In genomic region chr8:13159377-13159881, GRCm38 (mm10) we compare ENCODE assay signal across 8 mouse cellular contexts. TPM values are rescaled to one million over a fixed set of nuclear protein-coding genes. Genes with fewer than 3 reads are reported as not detected.
DNase-seq lines count a peak whose midpoint lies in the region; ATAC-seq and TF ChIP-seq lines count a peak whose summit lies in the region.

No protein-coding gene starts in this region.

- H3K4me3 ChIP-seq in testis, adult 2 months (ENCODE audit: control insufficient read depth, low read depth, low read length), result peak overlapping the region; percentile 99
- peak overlapping the region; percentile 98 for H3K4me3 ChIP-seq in hindbrain, embryonic 14.5 days (replicated peaks; ENCODE audit: low read length)
- H3K4me3 ChIP-seq in macrophage (ENCODE audit: inconsistent target), result peak overlapping the region; percentile 90

- DNase-seq in adrenal gland, adult 8-10 months, result peak; percentile 32
- DNase-seq in adrenal gland, adult (ENCODE audit: inconsistent age in 2 of 2, low spot score in 1 of 2), result no peak
- DNase-seq in testis, postnatal 10 days (ENCODE audit: low spot score), result no peak
- DNase-seq in hindbrain, embryonic 14.5 days (ENCODE audit: low spot score), result no peak
- no peak for DNase-seq in layer of hippocampus, postnatal 10 days (ENCODE audit: low spot score in 2 of 2)
- DNase-seq in spleen, postnatal 10 days (ENCODE audit: low spot score in 2 of 2), result no peak

- no peak for TF ChIP-seq CTCF in testis, adult 2 months (IDR thresholded peaks at IDR 0.05; ENCODE audit: control insufficient read depth, insufficient read depth, insufficient replicate concordance, low read depth, low read length)

- no peak for TF ChIP-seq POLR2A in testis, adult 2 months (IDR thresholded peaks at IDR 0.05; ENCODE audit: control insufficient read depth, low read depth, low read length)

- WGBS in hindbrain, embryonic 14.5 days, result under 1% methylated on average over 46 of the region's 49 CpGs
- 2% methylated on average over 18 of the region's 49 CpGs for WGBS in macrophage (ENCODE audit: missing documents)

- H3K27ac ChIP-seq in testis, adult 2 months (ENCODE audit: control insufficient read depth, insufficient read depth, low read depth, low read length), result peak overlapping the region; percentile 93
- H3K27ac ChIP-seq in hindbrain, embryonic 14.5 days, result peak overlapping the region; percentile 27; the same call in 1 of the 2 replicates
- H3K27ac ChIP-seq in macrophage, result peak overlapping the region; percentile 92

- peaks cover 13% of the 10 kb centered on the region for H3K4me1 ChIP-seq in testis, adult 2 months (ENCODE audit: control insufficient read depth, insufficient read depth, low read length)
- H3K4me1 ChIP-seq in hindbrain, embryonic 14.5 days (replicated peaks; ENCODE audit: control insufficient read depth, insufficient read depth, low read length), result peaks cover 18% of the 10 kb centered on the region

- peaks cover 51% of the 10 kb centered on the region for H3K79me2 ChIP-seq in macrophage (ENCODE audit: inconsistent target)

- peak; percentile 70 for ATAC-seq in hindbrain, embryonic 14.5 days (ENCODE audit: low FRiP score)

- no peaks in the 10 kb centered on the region for H3K9me3 ChIP-seq in hindbrain, embryonic 14.5 days (ENCODE audit: control insufficient read depth, low read length)

- H3K27me3 ChIP-seq in testis, adult 2 months (ENCODE audit: control insufficient read depth, insufficient read depth, low read length), result no peaks in the 10 kb centered on the region
- no peaks in the 10 kb centered on the region for H3K27me3 ChIP-seq in hindbrain, embryonic 14.5 days (ENCODE audit: control insufficient read depth, insufficient read depth, low read length)

- peak overlapping the region; percentile 99 for H3K9ac ChIP-seq in hindbrain, embryonic 14.5 days

- no peaks in the 10 kb centered on the region for H3K36me3 ChIP-seq in testis, adult 2 months (ENCODE audit: control insufficient read depth, insufficient read depth, low read length)
- H3K36me3 ChIP-seq in hindbrain, embryonic 14.5 days (replicated peaks; ENCODE audit: control insufficient read depth, insufficient read depth), result no peaks in the 10 kb centered on the region
- no peaks in the 10 kb centered on the region for H3K36me3 ChIP-seq in macrophage (ENCODE audit: inconsistent target)

- peak overlapping the region; percentile 97 for H3K4me2 ChIP-seq in hindbrain, embryonic 14.5 days (replicated peaks)

RNA-seq across cellular contexts. Expression of gene Lamp1, which starts 0.5 kb away (rescaled TPM):
- total RNA-seq in adrenal gland, adult 8-10 months (2022), result 100 to 1,000 TPM; 434 to 557 (median 482) TPM
- 583 and 634 TPM in 2 replicates for polyA plus RNA-seq in testis, adult 2 months (2012; rRNA removed)
- polyA plus RNA-seq in hindbrain, embryonic 14.5 days (2014; fragmentation: Nextera tagmentation; extraction: Ambion mirVana), result 331 and 347 TPM in 2 replicates
- total RNA-seq in macrophage (2018; cell fraction: chromatin; rRNA removed), result 100 to 1,000 TPM; 161 to 346 (median 228) TPM
- total RNA-seq in macrophage (2018; cell fraction: cytosol; rRNA removed), result 1,000 to 10,000 TPM; 1,755 to 3,109 (median 2,314) TPM
- 1,000 to 10,000 TPM in 24 of 26 experiments, 100 to 1,000 TPM in 2; 387 to 1,951 (median 1,468) TPM for total RNA-seq in macrophage (2018; cell fraction: nucleus; rRNA removed)
- 2,068 to 3,979 TPM (median 3,748 TPM) in 3 replicates for polyA plus RNA-seq in macrophage (2018)
- total RNA-seq in layer of hippocampus, postnatal 10 days (2021), result 100 to 1,000 TPM; 283 to 309 TPM

RNA-seq across cellular contexts. Expression of gene Grtp1, which starts 41.0 kb away (rescaled TPM):
- total RNA-seq in adrenal gland, adult 8-10 months (2022), result 10 to 100 TPM; 15.0 to 30.3 (median 18.9) TPM
- polyA plus RNA-seq in testis, adult 2 months (2012; rRNA removed), result 1.6 and 97.7 TPM in 2 replicates
- 11.7 and 12.6 TPM in 2 replicates for polyA plus RNA-seq in hindbrain, embryonic 14.5 days (2014; fragmentation: Nextera tagmentation; extraction: Ambion mirVana)
- 1 to 10 TPM in 14 of 26 experiments, under 1 TPM in 9, not detected in 3; 0.43 to 3.1 (median 1.1) TPM for total RNA-seq in macrophage (2018; cell fraction: chromatin; rRNA removed)
- 1 to 10 TPM in 3 of 26 experiments, under 1 TPM in 23; 0.17 to 1.8 (median 0.58) TPM for total RNA-seq in macrophage (2018; cell fraction: cytosol; rRNA removed)
- total RNA-seq in macrophage (2018; cell fraction: nucleus; rRNA removed), result 1 to 10 TPM in 12 of 26 experiments, under 1 TPM in 12, not detected in 2; 0.17 to 4.2 (median 0.96) TPM
- polyA plus RNA-seq in macrophage (2018), result 0.34 to 2.2 TPM in 2 of 3 replicates, not detected in the other
- total RNA-seq in layer of hippocampus, postnatal 10 days (2021), result 10 to 100 TPM; 10.3 to 10.8 TPM

RNA-seq across cellular contexts. Expression of gene Cul4a, which starts 54.0 kb away (rescaled TPM):
- total RNA-seq in adrenal gland, adult 8-10 months (2022), result 100 to 1,000 TPM; 160 to 191 (median 169) TPM
- 65.5 and 68.3 TPM in 2 replicates for polyA plus RNA-seq in testis, adult 2 months (2012; rRNA removed)
- polyA plus RNA-seq in hindbrain, embryonic 14.5 days (2014; fragmentation: Nextera tagmentation; extraction: Ambion mirVana), result 74.6 and 75.3 TPM in 2 replicates
- 100 to 1,000 TPM in 19 of 26 experiments, 10 to 100 TPM in 7; 77.6 to 159 (median 112) TPM for total RNA-seq in macrophage (2018; cell fraction: chromatin; rRNA removed)
- total RNA-seq in macrophage (2018; cell fraction: cytosol; rRNA removed), result 10 to 100 TPM; 30.4 to 54.8 (median 41.2) TPM
- 100 to 1,000 TPM in 8 of 26 experiments, 10 to 100 TPM in 18; 55.1 to 132 (median 86.8) TPM for total RNA-seq in macrophage (2018; cell fraction: nucleus; rRNA removed)
- 36.8 to 51.4 TPM (median 43.9 TPM) in 3 replicates for polyA plus RNA-seq in macrophage (2018)
- 10 to 100 TPM; 65.5 to 69.5 TPM for total RNA-seq in layer of hippocampus, postnatal 10 days (2021)

RNA-seq across cellular contexts. Expression of gene Pcid2, which starts 54.2 kb away (rescaled TPM):
- total RNA-seq in adrenal gland, adult 8-10 months (2022), result 10 to 100 TPM; 24.1 to 33.3 (median 28.1) TPM
- 54.1 and 61.8 TPM in 2 replicates for polyA plus RNA-seq in testis, adult 2 months (2012; rRNA removed)
- 32.9 and 35.2 TPM in 2 replicates for polyA plus RNA-seq in hindbrain, embryonic 14.5 days (2014; fragmentation: Nextera tagmentation; extraction: Ambion mirVana)
- total RNA-seq in macrophage (2018; cell fraction: chromatin; rRNA removed), result 10 to 100 TPM in 22 of 26 experiments, 1 to 10 TPM in 4; 7.5 to 42.8 (median 15.3) TPM
- total RNA-seq in macrophage (2018; cell fraction: cytosol; rRNA removed), result 10 to 100 TPM; 12.0 to 16.1 (median 13.8) TPM
- total RNA-seq in macrophage (2018; cell fraction: nucleus; rRNA removed), result 10 to 100 TPM in 21 of 26 experiments, 1 to 10 TPM in 5; 8.4 to 25.9 (median 14.2) TPM
- polyA plus RNA-seq in macrophage (2018), result 10.7 to 16.7 TPM (median 13.2 TPM) in 3 replicates
- total RNA-seq in layer of hippocampus, postnatal 10 days (2021), result 10 to 100 TPM; 25.0 to 27.0 TPM

Comparison
In these comparisons a context has a peak if more than half of its experiments do, and no peak if none do; other contexts are left out.
1. H3K27ac ChIP-seq: peak in every context shown above with its lines; median percentile 93 in testis, adult 2 months; 92 in macrophage; 27 in hindbrain, embryonic 14.5 days.